Mouse (Mus musculus) kidney, embryonic 15.5 days (tissue): ENCODE measurements around the gene Mea1. TPM values are rescaled to one million over a fixed set of nuclear protein-coding genes. Genes with fewer than 3 reads are reported as not detected.

Experiments used
- ATAC-seq: fragments of 200-750 bp; cut with Nextera tagmentation; replicated peaks from 2 replicates; pipeline ENCODE4 v1.8.0; 2017; ENCODE audit warnings: moderate TSS enrichment; ENCODE audit not compliant: low FRiP score
- H3K27ac ChIP-seq: fragments of 300-500 bp; sonication (generic); 2 replicates; pipeline ENCODE4 v1.5.1; 2015; ENCODE audit warnings: mild to moderate bottlenecking, inconsistent platforms
- H3K27me3 ChIP-seq: fragments of 300-500 bp; sonication (generic); 2 replicates; pipeline ENCODE4 v1.6.1; 2015; ENCODE audit warnings: inconsistent platforms
- H3K36me3 ChIP-seq: fragments of 300-500 bp; sonication (generic); 2 replicates; pipeline ENCODE4 v1.6.1; 2015; ENCODE audit warnings: inconsistent platforms
- H3K4me1 ChIP-seq: fragments of 300-500 bp; sonication (generic); 2 replicates; pipeline ENCODE4 v1.6.1; 2015; ENCODE audit warnings: inconsistent platforms
- H3K4me2 ChIP-seq: fragments of 300-500 bp; sonication (generic); 2 replicates; pipeline ENCODE4 v1.6.1; 2015; ENCODE audit warnings: moderate library complexity, mild to moderate bottlenecking, inconsistent platforms
- H3K4me3 ChIP-seq: fragments of 300-500 bp; sonication (generic); replicated peaks from 2 replicates; pipeline ENCODE4 v1.5.1; 2015; ENCODE audit warnings: mild to moderate bottlenecking, inconsistent platforms
- H3K9ac ChIP-seq: fragments of 300-500 bp; sonication (generic); 2 replicates; pipeline ENCODE4 v1.6.1; 2015; ENCODE audit warnings: mild to moderate bottlenecking, inconsistent platforms
- H3K9me3 ChIP-seq: fragments of 300-500 bp; sonication (generic); replicated peaks from 2 replicates; pipeline ENCODE4 v1.6.1; 2016; ENCODE audit warnings: inconsistent platforms
- WGBS: fragments of 180-500 bp; shearing (Covaris S2); methylation state at CpG from one replicate; pipeline ENCODE4 v1.1.7; 2015; ENCODE audit warnings: mixed read lengths; 5-methylcytosine and 5-hydroxymethylcytosine counted together
- polyA plus RNA-seq: library from polyadenylated mRNA; unstranded; fragments of >200 nt; fragmentation: Nextera tagmentation; extraction: Ambion mirVana; gene quantifications from 2 replicates; pipeline ENCODE4 v1.2.1, GENCODE M21; 2015

Gene Mea1
- polyA plus RNA-seq, 1 experiment from 2014 or later = 147 TPM

GRCm38 (mm10) chr17:46712442-46712841 is 33.8 kb downstream of the Mea1 start:
- Histone ChIP-seq H3K27ac (no peak overlapping the region), H3K36me3 (peaks cover 39% of the 10 kb centered on the region), H3K9ac (peak overlapping the region; percentile 95), H3K4me1 (peaks cover 19% of the 10 kb centered on the region), H3K27me3 (no peaks in the 10 kb centered on the region), H3K9me3 (no peaks in the 10 kb centered on the region), H3K4me2 (peak overlapping the region; percentile 94), H3K4me3 (peak overlapping the region; percentile 98)
- 59% methylated on average over 7 of the region's 7 CpGs for WGBS
- no peak for ATAC-seq

GRCm38 (mm10) chr17:46713849-46714248 is 35.3 kb downstream of the Mea1 start:
- Histone ChIP-seq H3K27me3 (no peaks in the 10 kb centered on the region), H3K4me2 (no peak overlapping the region), H3K4me1 (peaks cover 19% of the 10 kb centered on the region), H3K36me3 (peaks cover 49% of the 10 kb centered on the region), H3K27ac (no peak overlapping the region), H3K9ac (no peak overlapping the region), H3K9me3 (no peaks in the 10 kb centered on the region), H3K4me3 (no peak overlapping the region)
- 86% methylated on average over 9 of the region's 9 CpGs for WGBS
- no peak for ATAC-seq

- ATAC-seq = no peak
- H3K4me1 ChIP-seq = peaks cover 19% of the 10 kb centered on the region
- H3K9me3 ChIP-seq = no peaks in the 10 kb centered on the region
- no peaks in the 10 kb centered on the region for H3K27me3 ChIP-seq
- 93% methylated on average over 11 of the region's 11 CpGs for WGBS
- H3K9ac ChIP-seq = no peak overlapping the region
- H3K4me3 ChIP-seq = no peak overlapping the region
- H3K27ac ChIP-seq = no peak overlapping the region
- peaks cover 50% of the 10 kb centered on the region for H3K36me3 ChIP-seq
- H3K4me2 ChIP-seq = no peak overlapping the region
These were observed 36.3 kb downstream of the Mea1 start for GRCm38 (mm10) chr17:46714756-46715481.

GRCm38 (mm10) chr17:46721077-46721476 is 42.5 kb downstream of the Mea1 start:
- no peak overlapping the region for H3K9ac ChIP-seq
- H3K4me1 ChIP-seq = no peaks in the 10 kb centered on the region
- H3K4me3 ChIP-seq = no peak overlapping the region
- H3K27ac ChIP-seq = no peak overlapping the region
- H3K36me3 ChIP-seq = peaks cover 84% of the 10 kb centered on the region
- no peaks in the 10 kb centered on the region for H3K27me3 ChIP-seq
- 87% methylated on average over 7 of the region's 7 CpGs for WGBS
- no peaks in the 10 kb centered on the region for H3K9me3 ChIP-seq
- H3K4me2 ChIP-seq = no peak overlapping the region
- ATAC-seq = no peak

GRCm38 (mm10) chr17:46724477-46725084 is 46.0 kb downstream of the Mea1 start:
- ATAC-seq = no peak
- no peaks in the 10 kb centered on the region for H3K9me3 ChIP-seq
- 77% methylated on average over 20 of the region's 20 CpGs for whole genome bisulfite sequencing
- peaks cover 63% of the 10 kb centered on the region for H3K36me3 ChIP-seq
- H3K27me3 ChIP-seq = peaks cover 16% of the 10 kb centered on the region
- no peak overlapping the region for H3K4me2 ChIP-seq
- peaks cover 7% of the 10 kb centered on the region for H3K4me1 ChIP-seq
- no peak overlapping the region for H3K4me3 ChIP-seq
- H3K9ac ChIP-seq = no peak overlapping the region
- no peak overlapping the region for H3K27ac ChIP-seq

- Histone ChIP-seq H3K4me1 (peaks cover 7% of the 10 kb centered on the region), H3K36me3 (peaks cover 59% of the 10 kb centered on the region), H3K4me3 (no peak overlapping the region), H3K9ac (0 out of 2 replicates have a peak overlapping the region, but pooled peaks have one; percentile 10), H3K4me2 (no peak overlapping the region), H3K9me3 (no peaks in the 10 kb centered on the region), H3K27ac (no peak overlapping the region), H3K27me3 (peaks cover 16% of the 10 kb centered on the region)
- 47% methylated on average over 9 of the region's 9 CpGs for WGBS
- ATAC-seq = peak; percentile 47; the same call in 1 of the 2 replicates
These were observed 46.7 kb downstream of the Mea1 start for GRCm38 (mm10) chr17:46725273-46725672.

- no peak overlapping the region for H3K27ac ChIP-seq
- ATAC-seq = no peak
- H3K27me3 ChIP-seq = peaks cover 16% of the 10 kb centered on the region
- WGBS = 92% methylated on average over 26 of the region's 26 CpGs
- peaks cover 52% of the 10 kb centered on the region for H3K36me3 ChIP-seq
- H3K9me3 ChIP-seq = no peaks in the 10 kb centered on the region
- H3K4me1 ChIP-seq = peaks cover 7% of the 10 kb centered on the region
- H3K9ac ChIP-seq = no peak overlapping the region
- no peak overlapping the region for H3K4me2 ChIP-seq
- H3K4me3 ChIP-seq = no peak overlapping the region
These were observed 47.4 kb downstream of the Mea1 start for GRCm38 (mm10) chr17:46725731-46726645.

- Histone ChIP-seq H3K9me3 (no peaks in the 10 kb centered on the region), H3K9ac (no peak overlapping the region), H3K36me3 (peaks cover 39% of the 10 kb centered on the region), H3K4me1 (peaks cover 7% of the 10 kb centered on the region), H3K27ac (no peak overlapping the region), H3K27me3 (peaks cover 16% of the 10 kb centered on the region), H3K4me3 (no peak overlapping the region), H3K4me2 (no peak overlapping the region)
- no peak for ATAC-seq
- 85% methylated on average over 11 of the region's 11 CpGs for whole genome bisulfite sequencing
These were observed 48.7 kb downstream of the Mea1 start for GRCm38 (mm10) chr17:46727271-46727670.

GRCm38 (mm10) chr17:46728021-46728420 is 49.4 kb downstream of the Mea1 start:
- no peak overlapping the region for H3K27ac ChIP-seq
- no peak for ATAC-seq
- no peak overlapping the region for H3K4me3 ChIP-seq
- H3K9me3 ChIP-seq = no peaks in the 10 kb centered on the region
- H3K36me3 ChIP-seq = peaks cover 33% of the 10 kb centered on the region
- WGBS = 42% methylated on average over 6 of the region's 6 CpGs
- peaks cover 16% of the 10 kb centered on the region for H3K27me3 ChIP-seq
- peaks cover 7% of the 10 kb centered on the region for H3K4me1 ChIP-seq
- no peak overlapping the region for H3K4me2 ChIP-seq
- H3K9ac ChIP-seq = no peak overlapping the region

- Histone ChIP-seq H3K27me3 (peaks cover 16% of the 10 kb centered on the region), H3K27ac (no peak overlapping the region), H3K9me3 (no peaks in the 10 kb centered on the region), H3K4me2 (peak overlapping the region; percentile 52), H3K4me3 (peak overlapping the region; percentile 20), H3K9ac (no peak overlapping the region), H3K36me3 (peaks cover 29% of the 10 kb centered on the region), H3K4me1 (peaks cover 7% of the 10 kb centered on the region)
- 0 out of 2 replicates have a peak, but pooled peaks have one; percentile 23 for ATAC-seq
- WGBS = 45% methylated on average over 11 of the region's 11 CpGs
These were observed 49.9 kb downstream of the Mea1 start for GRCm38 (mm10) chr17:46728496-46728895.

- no peak within 1 kb of the TSS for H3K27ac ChIP-seq
- peak within 1 kb of the TSS; percentile 20 for H3K4me3 ChIP-seq
- peak; percentile 62; the same call in 1 of the 2 replicates for ATAC-seq
- WGBS = 15% methylated on average over 24 of the region's 24 CpGs
- H3K36me3 ChIP-seq = peaks cover 24% of the 10 kb centered on the region
- peaks cover 16% of the 10 kb centered on the region for H3K27me3 ChIP-seq
- H3K4me1 ChIP-seq = peaks cover 7% of the 10 kb centered on the region
- H3K9me3 ChIP-seq = no peaks in the 10 kb centered on the region
- no peak within 1 kb of the TSS; the same call in 1 of the 2 replicates for H3K9ac ChIP-seq
- H3K4me2 ChIP-seq = peak within 1 kb of the TSS; percentile 52
These were observed 50.3 kb downstream of the Mea1 start, which contains the start of gene Gnmt for GRCm38 (mm10) chr17:46728904-46729318. TSS of gene Gnmt (minus strand) at chr17:46729168.
